Mouse (Mus musculus) C2C12 (cell line): ENCODE measurements at regions not wholly inside any gene's neighbourhood (a gene's known extent, or its start where the extent isn't known, plus 50 kb on each side); places are given as distances from the start of the nearest gene placed in this dataset.

Experiments
- CTCF ChIP-seq: IDR thresholded peaks from one replicate; pipeline ENCODE4 v1.5.1; 2011; ENCODE audit not compliant: control insufficient read depth, insufficient read depth, insufficient read length
- MAX ChIP-seq: IDR thresholded peaks from one replicate; pipeline ENCODE4 v1.6.1; 2011; ENCODE audit warnings: mild to moderate bottlenecking, control low read depth
- MYOG ChIP-seq: IDR thresholded peaks from one replicate; pipeline ENCODE4 v1.6.1; 2011; ENCODE audit not compliant: control insufficient read depth, insufficient read length; ENCODE audit errors: extremely low read depth
- USF1 ChIP-seq: IDR thresholded peaks from one replicate; pipeline ENCODE4 v1.6.1; 2011; ENCODE audit warnings: low read depth, mild to moderate bottlenecking, control low read depth, moderate library complexity

GRCm38 (mm10) chr8:33138874-33139273, 289.6 kb upstream of the 5930422O12Rik start:
- no peak for TF ChIP-seq CTCF
- TF ChIP-seq USF1: no peak
- TF ChIP-seq MAX: no peak
- no peak for TF ChIP-seq MYOG
